Mouse (Mus musculus) liver, adult 2 months (tissue): ENCODE data around the gene Clec4e.

Experiments used
- CTCF ChIP-seq: fragments of 200-500 bp; IDR thresholded peaks from 2 replicates; pipeline ENCODE4 v1.5.1; 2011; ENCODE audit warnings: low read depth, low read length, control low read depth
- POLR2A ChIP-seq: fragments of 200-500 bp; IDR thresholded peaks from 2 replicates; pipeline ENCODE4 v1.6.1; 2011; ENCODE audit warnings: low read length, control low read depth; ENCODE audit not compliant: insufficient read depth; ENCODE audit errors: extremely low read depth

GRCm38 (mm10) chr6:123252735-123253134 is 36.9 kb downstream of the Clec4e start:
- TF ChIP-seq CTCF (no peak), POLR2A (no peak)
